Mouse (Mus musculus) ES-Bruce4 (cell line): Measurements from ENCODE around the gene Fus.
A peak's percentile ranks its signal among the peaks of the same experiment; 100 is the strongest.

Experiments
- CTCF ChIP-seq: IDR thresholded peaks from one replicate; pipeline ENCODE4 v1.8.1; 2011; ENCODE audit warnings: low read depth, low read length
- EP300 ChIP-seq: IDR thresholded peaks from 2 replicates; pipeline ENCODE4 v1.6.1; 2011; ENCODE audit warnings: low read depth, low read length; ENCODE audit not compliant: insufficient read depth
- POLR2A ChIP-seq: IDR thresholded peaks from one replicate; pipeline ENCODE4 v1.8.1; 2011; ENCODE audit warnings: low read length; ENCODE audit not compliant: insufficient read depth

DNA sequence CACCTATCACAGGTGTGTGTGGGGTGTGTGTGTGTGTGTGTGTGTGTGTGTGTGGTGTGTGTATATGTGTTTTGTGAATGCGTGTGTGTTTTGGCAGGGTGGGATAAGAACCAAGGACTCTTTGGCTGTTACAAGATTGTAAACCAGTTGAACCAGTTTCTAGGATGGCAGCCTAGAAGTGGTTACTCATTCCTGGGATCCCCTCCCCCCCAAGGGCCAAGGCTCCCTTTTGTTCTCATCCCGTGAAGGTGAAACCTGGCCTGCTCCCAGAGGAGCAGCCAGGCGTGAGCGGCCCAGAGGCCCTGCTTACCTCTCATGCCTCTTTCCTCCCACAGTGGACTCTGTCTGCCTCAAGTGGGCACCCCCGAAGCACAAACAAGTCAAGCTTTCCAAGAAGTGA lies 42.0 kb upstream of the Fus start:
- TF ChIP-seq CTCF = no peak
- TF ChIP-seq EP300 = 0 out of 2 replicates have a peak, but pooled peaks have one; percentile 59
- no peak for TF ChIP-seq POLR2A
